Mouse (Mus musculus): ENCODE data around the gene Cdc7. TPM values are rescaled to one million over a fixed set of nuclear protein-coding genes. Genes with fewer than 3 reads are reported as not detected.

Gene Cdc7
- polyA plus RNA-seq, 1 experiment from 2014 or later: 46.9 TPM

GRCm38 (mm10) chr5:107015046-107015421, 50.9 kb downstream of the Cdc7 start:
- Histone ChIP-seq H3K4me2 (ENCODE audit: low read length) (no peak overlapping the region), H3K27me3 (ENCODE audit: control insufficient read depth, insufficient read depth, low read length) (no peaks in the 10 kb centered on the region), H3K4me3 (replicated peaks; ENCODE audit: low read depth, low read length) (no peak overlapping the region), H3K36me3 (ENCODE audit: control insufficient read depth, insufficient read depth, low read length) (no peaks in the 10 kb centered on the region), H3K4me1 (ENCODE audit: control insufficient read depth, insufficient read depth, low read length) (no peaks in the 10 kb centered on the region), H3K9ac (replicated peaks; ENCODE audit: low read length) (no peak overlapping the region), H3K27ac (replicated peaks; ENCODE audit: low read depth, low read length) (no peak overlapping the region), H3K9me3 (ENCODE audit: control insufficient read depth, low read length) (no peaks in the 10 kb centered on the region)
- WGBS: 83% methylated on average over 2 of the region's 2 CpGs
- DNase-seq (no peak), ATAC-seq (ENCODE audit: low FRiP score, low TSS enrichment) (no peak)

GRCm38 (mm10) chr5:107015422-107016081, 51.4 kb downstream of the Cdc7 start:
- Histone ChIP-seq H3K36me3 (ENCODE audit: control insufficient read depth, insufficient read depth, low read length) (no peaks in the 10 kb centered on the region), H3K27ac (replicated peaks; ENCODE audit: low read depth, low read length) (no peak overlapping the region), H3K9ac (replicated peaks; ENCODE audit: low read length) (no peak overlapping the region), H3K4me3 (replicated peaks; ENCODE audit: low read depth, low read length) (no peak overlapping the region), H3K4me1 (ENCODE audit: control insufficient read depth, insufficient read depth, low read length) (no peaks in the 10 kb centered on the region), H3K27me3 (ENCODE audit: control insufficient read depth, insufficient read depth, low read length) (no peaks in the 10 kb centered on the region), H3K4me2 (ENCODE audit: low read length) (no peak overlapping the region), H3K9me3 (ENCODE audit: control insufficient read depth, low read length) (no peaks in the 10 kb centered on the region)
- 33% methylated on average over 10 of the region's 10 CpGs for WGBS
- ATAC-seq (ENCODE audit: low FRiP score, low TSS enrichment): no peak
- DNase-seq: no peak

GRCm38 (mm10) chr5:107016538-107016937, 52.4 kb downstream of the Cdc7 start:
- H3K9me3 ChIP-seq (ENCODE audit: control insufficient read depth, low read length): no peaks in the 10 kb centered on the region

GRCm38 (mm10) chr5:107017544-107017943, 53.4 kb downstream of the Cdc7 start:
- ATAC-seq (ENCODE audit: low FRiP score, low TSS enrichment) (no peak), DNase-seq (no peak)
- H3K36me3 ChIP-seq (ENCODE audit: control insufficient read depth, insufficient read depth, low read length): no peaks in the 10 kb centered on the region
- WGBS: 70% methylated on average over 2 of the region's 2 CpGs
- no peaks in the 10 kb centered on the region for H3K9me3 ChIP-seq (ENCODE audit: control insufficient read depth, low read length)
- H3K27me3 ChIP-seq (ENCODE audit: control insufficient read depth, insufficient read depth, low read length): no peaks in the 10 kb centered on the region
- no peak overlapping the region for H3K9ac ChIP-seq (replicated peaks; ENCODE audit: low read length)
- H3K4me2 ChIP-seq (ENCODE audit: low read length): no peak overlapping the region
- no peak overlapping the region for H3K4me3 ChIP-seq (replicated peaks; ENCODE audit: low read depth, low read length)
- no peak overlapping the region for H3K27ac ChIP-seq (replicated peaks; ENCODE audit: low read depth, low read length)
- H3K4me1 ChIP-seq (ENCODE audit: control insufficient read depth, insufficient read depth, low read length): no peaks in the 10 kb centered on the region

More at GRCm38 (mm10) chr5:107016538-107016937, 52.4 kb downstream of the Cdc7 start:
- 87% methylated on average over 4 of the region's 4 CpGs for WGBS
- no peak overlapping the region for H3K4me2 ChIP-seq (ENCODE audit: low read length)
- H3K36me3 ChIP-seq (ENCODE audit: control insufficient read depth, insufficient read depth, low read length): no peaks in the 10 kb centered on the region
- H3K4me3 ChIP-seq (replicated peaks; ENCODE audit: low read depth, low read length): no peak overlapping the region
- no peak overlapping the region for H3K27ac ChIP-seq (replicated peaks; ENCODE audit: low read depth, low read length)
- DNase-seq (no peak), ATAC-seq (ENCODE audit: low FRiP score, low TSS enrichment) (no peak)
- no peak overlapping the region for H3K9ac ChIP-seq (replicated peaks; ENCODE audit: low read length)
- no peaks in the 10 kb centered on the region for H3K27me3 ChIP-seq (ENCODE audit: control insufficient read depth, insufficient read depth, low read length)
- no peaks in the 10 kb centered on the region for H3K4me1 ChIP-seq (ENCODE audit: control insufficient read depth, insufficient read depth, low read length)

- Histone ChIP-seq H3K27ac (replicated peaks; ENCODE audit: low read depth, low read length) (no peak overlapping the region), H3K9me3 (ENCODE audit: control insufficient read depth, low read length) (no peaks in the 10 kb centered on the region), H3K4me3 (replicated peaks; ENCODE audit: low read depth, low read length) (no peak overlapping the region), H3K27me3 (ENCODE audit: control insufficient read depth, insufficient read depth, low read length) (no peaks in the 10 kb centered on the region), H3K4me1 (ENCODE audit: control insufficient read depth, insufficient read depth, low read length) (no peaks in the 10 kb centered on the region), H3K36me3 (ENCODE audit: control insufficient read depth, insufficient read depth, low read length) (no peaks in the 10 kb centered on the region), H3K9ac (replicated peaks; ENCODE audit: low read length) (no peak overlapping the region), H3K4me2 (ENCODE audit: low read length) (no peak overlapping the region)
- WGBS: 80% methylated on average over 5 of the region's 5 CpGs
- ATAC-seq (ENCODE audit: low FRiP score, low TSS enrichment) (no peak), DNase-seq (no peak)
These were observed 54.9 kb downstream of the Cdc7 start for GRCm38 (mm10) chr5:107019057-107019456.

GRCm38 (mm10) chr5:107019904-107020303, 55.8 kb downstream of the Cdc7 start:
- Histone ChIP-seq H3K27ac (replicated peaks; ENCODE audit: low read depth, low read length) (no peak overlapping the region), H3K4me2 (ENCODE audit: low read length) (no peak overlapping the region), H3K4me3 (replicated peaks; ENCODE audit: low read depth, low read length) (no peak overlapping the region), H3K4me1 (ENCODE audit: control insufficient read depth, insufficient read depth, low read length) (no peaks in the 10 kb centered on the region), H3K9ac (replicated peaks; ENCODE audit: low read length) (no peak overlapping the region), H3K9me3 (ENCODE audit: control insufficient read depth, low read length) (no peaks in the 10 kb centered on the region), H3K27me3 (ENCODE audit: control insufficient read depth, insufficient read depth, low read length) (no peaks in the 10 kb centered on the region), H3K36me3 (ENCODE audit: control insufficient read depth, insufficient read depth, low read length) (no peaks in the 10 kb centered on the region)
- 77% methylated on average over 6 of the region's 6 CpGs for WGBS
- no peak for ATAC-seq (ENCODE audit: low FRiP score, low TSS enrichment)
- DNase-seq: no peak

- no peak overlapping the region for H3K27ac ChIP-seq (replicated peaks; ENCODE audit: low read depth, low read length)
- H3K9ac ChIP-seq (replicated peaks; ENCODE audit: low read length): no peak overlapping the region
- no peaks in the 10 kb centered on the region for H3K27me3 ChIP-seq (ENCODE audit: control insufficient read depth, insufficient read depth, low read length)
- H3K4me3 ChIP-seq (replicated peaks; ENCODE audit: low read depth, low read length): no peak overlapping the region
- no peak overlapping the region for H3K4me2 ChIP-seq (ENCODE audit: low read length)
- H3K36me3 ChIP-seq (ENCODE audit: control insufficient read depth, insufficient read depth, low read length): no peaks in the 10 kb centered on the region
- ATAC-seq (ENCODE audit: low FRiP score, low TSS enrichment) (no peak), DNase-seq (no peak)
- no peaks in the 10 kb centered on the region for H3K4me1 ChIP-seq (ENCODE audit: control insufficient read depth, insufficient read depth, low read length)
- 70% methylated on average over 7 of the region's 7 CpGs for WGBS
- H3K9me3 ChIP-seq (ENCODE audit: control insufficient read depth, low read length): no peaks in the 10 kb centered on the region
These were observed 56.2 kb downstream of the Cdc7 start for GRCm38 (mm10) chr5:107020366-107020765.

GRCm38 (mm10) chr5:107021291-107022063, 57.4 kb downstream of the Cdc7 start:
- H3K27me3 ChIP-seq (ENCODE audit: control insufficient read depth, insufficient read depth, low read length): no peaks in the 10 kb centered on the region
- DNase-seq: no peak
- H3K9me3 ChIP-seq (ENCODE audit: control insufficient read depth, low read length): no peaks in the 10 kb centered on the region
- H3K27ac ChIP-seq (replicated peaks; ENCODE audit: low read depth, low read length): no peak overlapping the region
- H3K9ac ChIP-seq (replicated peaks; ENCODE audit: low read length): no peak overlapping the region
- no peaks in the 10 kb centered on the region for H3K36me3 ChIP-seq (ENCODE audit: control insufficient read depth, insufficient read depth, low read length)
- H3K4me2 ChIP-seq (ENCODE audit: low read length): no peak overlapping the region
- no peak overlapping the region for H3K4me3 ChIP-seq (replicated peaks; ENCODE audit: low read depth, low read length)
- no peak for ATAC-seq (ENCODE audit: low FRiP score, low TSS enrichment)
- WGBS: 93% methylated on average over 14 of the region's 14 CpGs
- H3K4me1 ChIP-seq (ENCODE audit: control insufficient read depth, insufficient read depth, low read length): no peaks in the 10 kb centered on the region

- DNase-seq (no peak), ATAC-seq (ENCODE audit: low FRiP score, low TSS enrichment) (no peak)
- no peaks in the 10 kb centered on the region for H3K27me3 ChIP-seq (ENCODE audit: control insufficient read depth, insufficient read depth, low read length)
- no peaks in the 10 kb centered on the region for H3K4me1 ChIP-seq (ENCODE audit: control insufficient read depth, insufficient read depth, low read length)
- H3K9me3 ChIP-seq (ENCODE audit: control insufficient read depth, low read length): no peaks in the 10 kb centered on the region
- no peak overlapping the region for H3K9ac ChIP-seq (replicated peaks; ENCODE audit: low read length)
- H3K27ac ChIP-seq (replicated peaks; ENCODE audit: low read depth, low read length): no peak overlapping the region
- H3K36me3 ChIP-seq (ENCODE audit: control insufficient read depth, insufficient read depth, low read length): no peaks in the 10 kb centered on the region
- WGBS: 91% methylated on average over 3 of the region's 3 CpGs
- H3K4me2 ChIP-seq (ENCODE audit: low read length): no peak overlapping the region
- H3K4me3 ChIP-seq (replicated peaks; ENCODE audit: low read depth, low read length): no peak overlapping the region
These were observed 57.9 kb downstream of the Cdc7 start for GRCm38 (mm10) chr5:107022064-107022428.
